26 mouse cellular contexts compared by ENCODE assay signal in genomic region chr11:62747227-62747626, GRCm38 (mm10). TPM values are rescaled to one million over a fixed set of nuclear protein-coding genes. Genes with fewer than 3 reads are reported as not detected.
"Had no signal": no experiment of that assay in that cellular context is flagged by ENCODE, and none has a peak within 500 bp of the region (broad histone marks: within the 10 kb centered on the region; RNA-seq: fewer than 3 reads in every experiment).

No protein-coding gene starts in this region.

- H3K27me3 ChIP-seq: neural tube, embryonic 12.5 days had no signal

- DNase-seq: lung, adult 18-20 months; lung, embryonic 14.5 days; lung, postnatal 10 days; lung, postnatal 4 days; midbrain, embryonic 14.5 days; right cerebral cortex, postnatal 14 days; right cerebral cortex, postnatal 4 days; spleen, adult 18-20 months; thymus, adult 18-20 months; thymus, postnatal 14 days; thymus, postnatal 36 days had no signal

- H3K9me3 ChIP-seq: midbrain, embryonic 10.5 days; midbrain, embryonic 12.5 days; neural tube, embryonic 12.5 days had no signal

- H3K36me3 ChIP-seq: midbrain, embryonic 10.5 days; midbrain, embryonic 12.5 days; neural tube, embryonic 12.5 days had no signal

- H3K4me3 ChIP-seq: neural tube, embryonic 12.5 days had no signal

- H3K27ac ChIP-seq: midbrain, embryonic 10.5 days; midbrain, embryonic 12.5 days; neural tube, embryonic 12.5 days had no signal

- H3K4me1 ChIP-seq: midbrain, embryonic 12.5 days; neural tube, embryonic 12.5 days had no signal

- H3K9ac ChIP-seq: lung, embryonic 14.5 days; neural tube, embryonic 12.5 days had no signal

RNA-seq across cellular contexts. Expression of gene Gm10428, which starts 5.7 kb away (rescaled TPM):
- total RNA-seq: megakaryocyte, adult 5-6 weeks; megakaryocyte-erythroid progenitor cell, adult 5-6 weeks; neutrophil, adult 5-6 weeks had no signal
- polyA plus RNA-seq: liver, embryonic 16.5 days; lung, embryonic 14.5 days; lung, embryonic 16.5 days; midbrain, embryonic 10.5 days; midbrain, embryonic 12.5 days; midbrain, embryonic 14.5 days; midbrain, embryonic 16.5 days; neural tube, embryonic 12.5 days; neural tube, embryonic 14.5 days; small intestine, adult 2 months; stomach, embryonic 14.5 days; stomach, embryonic 16.5 days; thymus, postnatal 0 days; urinary bladder, adult 2 months had no signal
